Mouse (Mus musculus) adrenal gland, adult 2 months (tissue): ENCODE data around the gene Frat2. TPM values are rescaled to one million over a fixed set of nuclear protein-coding genes. Genes with fewer than 3 reads are reported as not detected.

Experiments
- DNase-seq: peaks from one replicate; pipeline ENCODE4 v3.0.0; 2021
- polyA plus RNA-seq: library from polyadenylated mRNA; depleted of rRNA; stranded (reverse); fragments of >200 nt; gene quantifications from 2 replicates; pipeline ENCODE4 v1.2.3, GENCODE M21; 2012
- total RNA-seq, 2 experiments: library from RNA; stranded (reverse); gene quantifications; 2 replicates each; pipeline ENCODE4 v1.2.3; 2021

Gene Frat2
- total and polyA plus RNA-seq, 3 experiments: 1.2 to 5.5 (median 2.6) TPM

GRCm38 (mm10) chr19:41822589-41822988, 25.3 kb downstream of the Frat2 start:
- DNase-seq: no peak

GRCm38 (mm10) chr19:41821436-41821835, 26.5 kb downstream of the Frat2 start:
- DNase-seq: no peak

- DNase-seq: no peak
Observed at GRCm38 (mm10) chr19:41818749-41819148, 29.2 kb downstream of the Frat2 start.

GRCm38 (mm10) chr19:41817325-41817724, 30.6 kb downstream of the Frat2 start:
- DNase-seq: peak; percentile 35

GRCm38 (mm10) chr19:41816915-41817314, 31.0 kb downstream of the Frat2 start:
- no peak for DNase-seq

GRCm38 (mm10) chr19:41816410-41816809, 31.5 kb downstream of the Frat2 start:
- no peak for DNase-seq

GRCm38 (mm10) chr19:41813374-41813773, 34.6 kb downstream of the Frat2 start:
- no peak for DNase-seq

- peak; percentile 46 for DNase-seq
Observed at GRCm38 (mm10) chr19:41812525-41812924, 35.4 kb downstream of the Frat2 start.

GRCm38 (mm10) chr19:41810074-41810473, 37.9 kb downstream of the Frat2 start:
- DNase-seq: no peak

GRCm38 (mm10) chr19:41808104-41808634, 39.8 kb downstream of the Frat2 start:
- DNase-seq: no peak

- no peak for DNase-seq
Observed at GRCm38 (mm10) chr19:41807497-41807896, 40.4 kb downstream of the Frat2 start.

GRCm38 (mm10) chr19:41805831-41806230, 42.1 kb downstream of the Frat2 start:
- DNase-seq: no peak

GRCm38 (mm10) chr19:41803322-41803721, 44.6 kb downstream of the Frat2 start:
- DNase-seq: no peak

- peak; percentile 95 for DNase-seq
Observed at GRCm38 (mm10) chr19:41801742-41802369, 46.1 kb downstream of the Frat2 start, which contains the start of gene Arhgap19. Gene Arhgap19 (minus strand): TSS chr19:41802047.

- peak; percentile 33 for DNase-seq
Observed at GRCm38 (mm10) chr19:41800986-41801741, 46.8 kb downstream of the Frat2 start.

GRCm38 (mm10) chr19:41800451-41800850, 47.5 kb downstream of the Frat2 start:
- DNase-seq: no peak

GRCm38 (mm10) chr19:41797536-41797935, 50.4 kb downstream of the Frat2 start:
- DNase-seq: no peak

GRCm38 (mm10) chr19:41796789-41797327, 51.1 kb downstream of the Frat2 start:
- DNase-seq: no peak

- DNase-seq: peak; percentile 17
Observed at GRCm38 (mm10) chr19:41796148-41796760, 51.7 kb downstream of the Frat2 start.
